Mouse (Mus musculus) embryo, embryonic 11.5 days (tissue): ENCODE data around the gene Nthl1.
"Not testable (repeated sequence)": the region's sequence is repeated elsewhere in the genome, so short reads cannot be mapped to it uniquely, and the experiment has no call there.

ENCODE experiments used
- DNase-seq: peaks from one replicate; pipeline ENCODE4 v3.0.0-alpha.2; 2012; ENCODE audit warnings: low read depth, low spot score

The Nthl1 gene

GRCm38 (mm10) chr17:24650070-24650616 lies 17.7 kb downstream of the Nthl1 start, which contains the start of gene Slc9a3r2:
Gene Slc9a3r2 (minus strand): TSS chr17:24650327.
- no peak for DNase-seq

DNA sequence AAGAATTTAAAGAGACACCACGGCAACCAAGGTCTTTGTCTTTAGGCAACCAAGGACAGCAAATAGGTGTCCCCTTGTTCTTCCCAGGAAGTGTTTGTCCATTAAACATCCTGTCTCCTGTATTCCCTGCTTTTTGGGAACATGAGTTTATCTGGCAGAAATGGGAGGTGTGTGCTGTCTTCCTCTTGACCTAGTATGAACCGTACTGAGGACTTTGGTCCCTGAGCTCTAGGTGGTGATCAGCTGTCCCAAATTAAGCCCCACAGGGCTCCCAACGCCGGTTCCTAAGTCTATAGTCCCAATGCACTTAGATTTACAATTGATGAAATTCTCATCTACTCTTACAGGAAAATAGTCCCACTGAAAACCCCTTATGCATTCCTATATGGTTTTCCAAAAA lies 18.3 kb downstream of the Nthl1 start:
- DNase-seq, result no peak

DNA sequence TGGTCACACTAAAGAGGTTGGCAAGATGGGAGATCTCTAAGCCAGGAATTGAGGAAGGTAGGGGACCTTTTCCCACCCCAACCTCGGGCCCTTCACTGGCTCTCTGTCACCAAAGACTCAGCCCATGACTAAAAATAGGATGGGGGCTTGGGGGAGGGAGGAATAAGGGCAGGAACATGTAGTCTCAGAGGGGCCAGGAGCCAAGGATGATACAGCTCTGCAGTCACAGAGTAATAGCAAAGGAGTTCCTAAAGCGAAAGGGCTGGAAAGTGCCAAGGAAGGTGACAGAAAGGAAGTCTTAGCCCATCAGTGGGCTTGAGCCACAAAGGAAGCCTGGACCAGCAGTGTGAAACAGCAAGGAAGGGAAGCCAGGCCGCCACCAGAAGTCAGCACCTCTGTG lies 19.4 kb downstream of the Nthl1 start:
- DNase-seq, result no peak

- DNase-seq, result peak; percentile 51
These were observed 21.7 kb downstream of the Nthl1 start for GRCm38 (mm10) chr17:24653967-24654710.

GRCm38 (mm10) chr17:24654969-24655368 lies 22.5 kb downstream of the Nthl1 start:
- no peak for DNase-seq

GRCm38 (mm10) chr17:24658017-24658758 lies 25.7 kb downstream of the Nthl1 start, which contains the start of gene Npw:
Gene Npw (minus strand): TSS chr17:24658457.
- DNase-seq, result no peak

DNA sequence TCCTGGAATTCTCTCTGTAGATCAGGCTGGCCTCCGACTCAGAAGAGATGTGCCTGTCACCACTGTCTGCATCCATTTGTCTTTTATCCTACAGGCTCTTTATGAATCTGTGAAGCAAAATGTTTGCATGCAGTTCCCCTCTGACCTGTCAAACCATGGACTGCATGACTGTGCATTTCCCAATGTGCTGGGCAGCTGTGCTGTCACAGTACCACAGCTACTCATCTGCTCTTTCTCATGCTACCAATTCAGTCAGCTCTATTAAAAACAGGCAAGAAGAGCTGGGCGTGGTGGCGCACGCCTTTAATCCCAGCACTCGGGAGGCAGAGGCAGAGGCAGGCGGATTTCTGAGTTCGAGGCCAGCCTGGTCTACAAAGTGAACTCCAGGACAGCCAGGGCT lies 34.5 kb downstream of the Nthl1 start:
- DNase-seq, result not testable (repeated sequence)

- DNase-seq, result no peak
These were observed 34.9 kb downstream of the Nthl1 start for GRCm38 (mm10) chr17:24667416-24667815.

DNA sequence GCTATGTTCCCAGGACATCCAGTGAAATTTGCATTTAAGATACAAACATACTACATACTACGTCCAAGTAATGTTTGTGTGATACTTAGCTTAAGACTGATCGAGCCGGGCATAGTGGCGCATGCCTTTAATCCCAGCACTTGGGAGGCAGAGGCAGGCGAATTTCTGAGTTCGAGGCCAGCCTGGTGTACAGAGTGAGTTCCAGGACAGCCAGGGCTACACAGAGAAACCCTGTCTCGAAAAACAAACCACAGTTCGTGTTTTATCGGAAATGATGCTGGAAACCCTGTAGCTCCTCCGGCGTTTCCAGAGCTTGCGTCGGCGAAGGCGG lies 36.7 kb downstream of the Nthl1 start:
- DNase-seq, result not testable (repeated sequence)

GRCm38 (mm10) chr17:24669545-24670245 lies 37.2 kb downstream of the Nthl1 start, which contains the start of gene Zfp598:
Gene Zfp598 (plus strand): TSS chr17:24669687.
- DNase-seq, result peak; percentile 85

DNA sequence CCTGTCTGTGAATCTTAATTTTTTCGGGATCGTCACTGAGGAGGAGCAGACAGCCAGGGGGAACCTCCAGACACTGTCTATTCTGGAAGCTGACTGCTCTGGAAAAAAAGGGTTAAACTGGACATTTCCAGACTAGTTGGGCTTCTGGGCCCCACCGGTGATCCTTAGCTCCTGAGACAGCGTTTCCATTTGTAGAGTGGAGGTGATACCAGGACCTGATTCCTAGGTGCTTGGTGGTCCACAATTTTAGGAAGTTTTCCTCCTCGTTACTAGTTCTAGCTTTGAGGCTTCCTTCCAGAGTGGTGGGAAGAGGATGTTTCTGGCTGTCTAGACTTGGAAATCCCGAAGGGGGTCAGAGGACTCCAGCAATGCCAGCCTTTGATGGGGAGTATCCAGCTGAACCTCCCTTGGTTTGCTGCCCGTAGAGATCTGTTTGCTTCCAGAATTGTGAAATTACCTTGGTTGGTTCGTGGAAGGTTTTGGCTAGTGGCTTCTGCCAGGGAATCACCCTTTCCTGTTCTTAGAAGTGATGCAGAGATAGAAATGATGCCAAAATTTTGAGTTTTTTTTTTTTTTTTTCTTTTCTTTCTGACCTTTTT lies 37.9 kb downstream of the Nthl1 start:
- DNase-seq, result no peak

GRCm38 (mm10) chr17:24671346-24671745 lies 38.9 kb downstream of the Nthl1 start:
- no peak for DNase-seq

DNA sequence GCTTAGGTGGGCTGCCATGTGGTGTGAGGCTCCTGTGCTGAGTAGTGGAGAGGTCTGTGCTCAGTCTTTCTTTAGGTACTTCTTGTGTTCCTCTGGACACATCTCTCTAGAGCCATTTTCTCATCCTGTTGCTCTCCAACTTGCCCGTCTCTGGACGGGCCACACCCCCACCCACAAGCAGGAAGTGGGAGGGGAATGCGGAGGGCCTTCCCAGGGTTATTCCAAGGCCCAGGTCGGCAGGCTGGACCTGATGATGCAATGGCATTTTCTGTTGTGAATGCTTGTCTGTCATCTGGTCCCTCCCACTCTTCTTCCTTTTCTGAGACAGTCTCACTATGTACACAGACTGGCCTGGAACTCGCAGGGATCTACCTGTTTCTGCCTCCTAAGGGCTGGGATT lies 39.7 kb downstream of the Nthl1 start:
- no peak for DNase-seq

- DNase-seq, result no peak
These were observed 41.8 kb downstream of the Nthl1 start for GRCm38 (mm10) chr17:24674277-24674676.

DNA sequence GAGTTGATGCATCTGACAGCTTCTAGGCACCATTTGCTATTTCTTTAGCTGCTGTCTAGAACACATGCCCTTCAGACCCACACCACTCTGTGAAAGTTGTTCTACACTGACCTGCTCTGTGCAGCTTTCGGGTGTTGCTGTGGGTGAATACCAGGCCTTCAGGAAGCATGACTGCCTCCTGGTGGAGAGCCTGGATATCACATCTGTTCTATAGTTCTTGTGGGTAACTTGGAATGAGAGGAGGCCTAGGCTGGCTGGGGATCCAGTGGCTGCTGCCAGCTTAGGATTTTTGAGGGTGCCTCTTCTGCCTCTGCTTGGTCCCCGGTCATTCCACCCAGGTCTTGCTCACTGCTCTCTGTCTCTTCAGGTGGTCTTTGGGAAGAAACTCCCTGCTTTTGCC lies 43.7 kb downstream of the Nthl1 start:
- peak; percentile 56 for DNase-seq

DNA sequence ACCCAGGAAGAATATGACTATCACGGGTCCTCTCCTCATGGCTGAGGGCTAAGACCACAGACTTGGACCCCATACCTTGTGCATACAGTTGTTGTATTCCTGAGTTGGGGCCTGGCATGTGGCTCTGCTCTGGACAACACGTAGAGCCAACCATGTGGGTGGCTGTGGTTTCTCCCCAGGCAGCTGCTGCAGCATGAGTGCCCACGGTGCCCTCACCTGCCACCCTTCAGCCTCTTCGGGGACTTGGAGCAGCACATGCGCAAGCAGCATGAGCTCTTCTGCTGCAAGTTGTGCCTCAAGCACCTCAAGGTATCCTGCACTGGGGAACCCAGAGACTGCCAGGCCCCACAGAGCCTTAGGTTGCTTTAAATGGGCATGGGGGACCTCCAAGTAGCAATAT lies 44.4 kb downstream of the Nthl1 start:
- DNase-seq, result no peak

DNA sequence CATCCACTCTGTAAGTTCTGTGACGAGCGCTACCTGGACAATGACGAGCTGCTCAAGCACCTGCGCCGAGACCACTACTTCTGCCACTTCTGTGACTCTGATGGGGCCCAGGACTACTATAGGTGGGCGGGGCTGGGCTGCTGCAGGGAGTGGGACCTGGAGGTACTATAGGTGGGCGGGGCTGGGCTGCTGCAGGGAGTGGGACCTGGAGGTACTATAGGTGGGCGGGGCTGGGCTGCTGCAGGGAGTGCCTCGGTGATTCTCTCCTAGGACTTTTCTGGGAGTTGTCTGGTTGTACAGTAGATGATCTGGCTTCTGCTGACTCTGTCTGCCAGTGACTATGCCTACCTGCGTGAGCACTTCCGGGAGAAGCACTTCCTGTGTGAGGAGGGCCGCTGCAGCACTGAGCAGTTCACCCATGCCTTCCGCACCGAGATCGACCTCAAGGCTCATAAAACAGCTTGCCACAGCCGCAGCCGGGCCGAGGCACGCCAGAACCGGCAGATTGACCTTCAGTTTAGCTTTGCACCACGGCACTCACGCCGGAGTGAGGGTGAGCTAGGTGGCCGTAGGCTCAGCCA lies 45.1 kb downstream of the Nthl1 start:
- no peak for DNase-seq

DNA sequence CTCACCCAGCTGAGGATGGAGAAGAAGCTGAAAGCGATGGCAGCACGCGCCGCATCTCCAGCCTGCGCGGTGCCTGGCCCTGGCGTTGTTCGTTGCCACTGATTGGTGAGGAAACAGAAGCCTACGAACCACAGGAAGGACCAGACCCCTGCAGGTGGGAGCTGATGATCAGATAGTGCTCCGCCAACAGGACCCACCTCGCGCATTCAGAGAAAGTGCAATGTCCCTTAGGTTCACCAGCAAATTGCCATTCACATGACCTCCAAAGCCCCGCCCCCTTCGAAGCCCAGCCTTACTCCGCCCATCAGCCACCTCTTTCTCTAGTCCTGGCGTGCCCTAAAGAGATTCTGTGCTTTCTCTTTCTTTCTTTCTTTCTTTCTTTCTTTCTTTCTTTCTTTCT lies 54.0 kb downstream of the Nthl1 start:
- DNase-seq, result no peak

DNA sequence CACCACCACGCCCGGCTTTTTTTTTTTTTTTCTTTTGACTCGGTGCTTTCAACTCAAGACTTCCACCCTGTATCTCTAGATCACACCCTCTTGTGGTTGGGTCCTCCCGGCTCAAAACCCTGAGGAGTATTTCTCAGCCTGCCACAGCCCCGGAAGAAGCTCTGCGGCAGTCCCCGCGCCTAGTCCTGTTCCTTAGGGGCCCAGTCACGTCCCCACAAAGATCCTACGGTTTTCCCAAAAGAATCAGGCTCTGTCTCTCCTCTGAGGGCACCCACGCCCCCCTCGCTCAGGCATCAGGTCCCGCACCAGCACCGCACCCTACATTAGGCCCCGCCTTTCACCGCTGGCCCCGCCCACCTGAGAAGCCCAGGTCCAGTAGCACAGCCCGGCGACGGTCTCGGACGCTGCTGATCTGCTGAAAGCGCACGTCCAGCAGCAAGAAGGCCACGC lies 54.7 kb downstream of the Nthl1 start:
- no peak for DNase-seq

GRCm38 (mm10) chr17:24687599-24687998 lies 55.1 kb downstream of the Nthl1 start:
- DNase-seq, result no peak
